Mouse (Mus musculus): ENCODE data around the gene Foxd4.
"Not testable (repeated sequence)": the region's sequence is repeated elsewhere in the genome, so short reads cannot be mapped to it uniquely, and the experiment has no call there.

Gene Foxd4

GRCm38 (mm10) chr19:24875129-24875870, 25.7 kb downstream of the Foxd4 start, which contains the start of gene Gm10053:
Gm10053 (plus strand) TSS chr19:24875686.
- DNase-seq (ENCODE audit: extremely low spot score, low spot score): not testable (repeated sequence)

DNA sequence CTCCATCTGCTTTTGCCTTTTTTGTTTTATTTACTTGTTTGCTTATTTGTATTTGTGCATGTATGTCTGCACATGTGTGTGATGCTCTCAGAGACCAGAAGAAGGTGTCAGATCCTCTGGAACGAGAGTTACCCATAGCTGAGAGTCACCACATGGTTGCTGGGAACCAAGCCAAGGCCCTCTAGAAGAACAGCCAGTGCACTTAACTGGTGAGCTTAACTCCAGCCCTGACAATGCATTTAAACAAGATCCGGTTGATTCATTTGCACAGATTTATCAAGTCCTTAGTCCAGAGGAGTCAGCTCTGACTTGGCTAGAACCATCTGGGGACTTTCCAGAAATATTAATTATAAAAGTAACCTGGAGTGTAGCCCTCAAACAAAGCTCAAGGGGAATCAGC, 27.1 kb downstream of the Foxd4 start:
- DNase-seq (ENCODE audit: extremely low spot score, low spot score): no peak

DNA sequence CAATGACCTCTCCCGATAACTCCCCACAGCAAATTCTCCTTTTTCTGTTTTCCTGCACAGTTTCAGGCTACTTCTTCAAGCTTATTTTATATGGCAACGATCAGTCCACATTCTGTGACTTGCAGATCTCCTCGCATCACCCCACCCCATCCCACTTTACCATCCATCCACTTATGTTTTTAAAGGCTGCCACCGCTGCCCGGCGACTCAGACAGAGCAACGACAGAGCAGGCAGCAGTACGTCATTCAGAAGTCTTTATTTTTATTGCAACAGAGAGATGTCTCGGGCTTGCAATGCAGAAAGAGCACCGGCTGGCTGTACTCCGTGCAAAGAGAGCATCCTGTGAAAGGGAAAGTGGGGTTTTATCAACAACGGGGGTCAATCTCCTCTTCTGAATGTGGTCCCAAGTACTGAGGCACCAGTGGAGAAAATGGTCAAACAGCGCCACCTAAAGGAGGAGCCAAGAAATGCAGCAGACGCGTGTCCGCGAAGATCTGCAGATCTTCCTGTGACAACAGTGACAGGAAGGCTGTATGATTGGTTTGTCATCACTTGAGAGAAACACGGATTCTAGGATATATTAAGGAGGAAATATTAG, 29.9 kb downstream of the Foxd4 start:
- DNase-seq (ENCODE audit: extremely low spot score, low spot score): peak; percentile 91

DNA sequence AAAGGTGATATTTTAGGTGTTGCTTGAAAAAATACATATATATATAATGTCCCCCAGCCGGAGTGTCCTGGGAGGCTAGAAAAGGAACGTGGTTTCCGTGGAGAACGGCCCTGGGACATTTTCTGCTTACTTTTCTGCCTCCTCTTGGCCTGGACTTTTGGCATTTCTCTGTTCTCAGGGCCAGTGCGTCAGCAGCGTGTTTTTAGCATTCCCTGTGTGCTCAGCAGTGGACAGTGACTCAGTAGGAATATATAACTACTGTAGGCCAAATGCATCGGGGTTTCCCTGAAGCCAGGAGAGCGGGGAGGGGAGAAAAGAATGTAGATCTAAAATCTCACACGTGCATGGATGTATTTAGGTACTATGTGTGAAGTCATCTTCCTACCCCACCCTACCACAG, 35.6 kb downstream of the Foxd4 start:
- DNase-seq (ENCODE audit: extremely low spot score, low spot score): no peak

GRCm38 (mm10) chr19:24861612-24862451, 39.2 kb downstream of the Foxd4 start, which contains the start of gene Pgm5:
Pgm5 (minus strand) TSS chr19:24861855.
- peak; percentile 50 for DNase-seq (ENCODE audit: extremely low spot score, low spot score)

DNA sequence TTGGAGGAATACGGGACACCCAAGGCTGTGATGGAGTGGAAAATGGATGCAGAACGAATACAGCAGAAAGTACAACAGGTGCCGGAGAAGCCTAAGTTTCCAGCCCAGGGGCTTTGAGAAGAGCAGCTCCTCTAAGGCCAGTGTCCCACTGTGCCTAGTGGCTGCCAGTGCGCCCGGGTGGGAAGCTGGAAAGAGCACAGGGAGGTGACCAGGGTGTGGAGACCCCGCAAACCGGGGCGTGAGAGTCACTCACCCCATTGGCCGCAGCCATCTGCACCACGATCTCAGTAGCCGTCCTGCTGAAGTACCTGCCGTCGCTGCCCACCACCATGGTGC, 39.8 kb downstream of the Foxd4 start:
- DNase-seq (ENCODE audit: extremely low spot score, low spot score): no peak

GRCm38 (mm10) chr19:24851456-24852315, 49.3 kb downstream of the Foxd4 start:
- DNase-seq (ENCODE audit: extremely low spot score, low spot score): no peak

All from neural tube, embryonic 10.5 days (tissue).